Mouse (Mus musculus) G1E (cell line): ENCODE measurements at regions not wholly inside any gene's neighbourhood (a gene's known extent, or its start where the extent isn't known, plus 50 kb on each side); places are given as distances from the start of the nearest gene placed in this dataset.

Experiments
- ATAC-seq: 2 replicates; pipeline ENCODE4 v1.8.0; 2016; ENCODE audit warnings: mild to moderate bottlenecking; ENCODE audit not compliant: insufficient number of reproducible peaks, poor library complexity, low FRiP score, severe bottlenecking; ENCODE audit errors: extremely low read depth
- DNase-seq: peaks from one replicate; pipeline ENCODE4 v3.0.0; 2012; ENCODE audit warnings: low spot score
- H3K27me3 ChIP-seq: 2 replicates; pipeline ENCODE4 v1.6.1; 2012; ENCODE audit warnings: mild to moderate bottlenecking, low read length, inconsistent platforms; ENCODE audit not compliant: insufficient read depth
- H3K36me3 ChIP-seq: replicated peaks from 2 replicates; pipeline ENCODE3; 2012; ENCODE audit warnings: mild to moderate bottlenecking, inconsistent platforms
- H3K4me1 ChIP-seq: 2 replicates; pipeline ENCODE4 v1.6.1; 2012; ENCODE audit warnings: low read depth, low read length, inconsistent platforms, mixed read lengths; ENCODE audit not compliant: insufficient read depth
- H3K4me3 ChIP-seq: 2 replicates; pipeline ENCODE4 v1.5.1; 2012; ENCODE audit warnings: low read depth, mild to moderate bottlenecking, inconsistent platforms, low read length, moderate library complexity, mixed read lengths
- H3K9me3 ChIP-seq: replicated peaks from 2 replicates; pipeline ENCODE4 v1.6.1; 2012; ENCODE audit warnings: inconsistent platforms
- CTCF ChIP-seq: IDR thresholded peaks from 2 replicates; pipeline ENCODE4 v1.5.1; 2012; ENCODE audit warnings: low read depth, low read length, inconsistent platforms, mixed read lengths
- GATA1 ChIP-seq: IDR thresholded peaks from 2 replicates; pipeline ENCODE4 v1.6.1; 2012; ENCODE audit warnings: borderline replicate concordance, low read length, inconsistent platforms, mixed read lengths
- GATA2 ChIP-seq: IDR thresholded peaks from 2 replicates; pipeline ENCODE4 v1.6.1; 2012; ENCODE audit warnings: low read depth, low read length, inconsistent platforms, borderline replicate concordance
- POLR2AphosphoS5 ChIP-seq: IDR thresholded peaks from 2 replicates; pipeline ENCODE4 v1.6.1; 2012; ENCODE audit warnings: low read depth, low read length, inconsistent platforms; ENCODE audit not compliant: insufficient replicate concordance
- TAL1 ChIP-seq: conservative IDR thresholded peaks from 2 replicates; pipeline ENCODE4 v1.6.1; 2012; ENCODE audit warnings: low read depth, low read length, inconsistent platforms, mixed read lengths

DNA sequence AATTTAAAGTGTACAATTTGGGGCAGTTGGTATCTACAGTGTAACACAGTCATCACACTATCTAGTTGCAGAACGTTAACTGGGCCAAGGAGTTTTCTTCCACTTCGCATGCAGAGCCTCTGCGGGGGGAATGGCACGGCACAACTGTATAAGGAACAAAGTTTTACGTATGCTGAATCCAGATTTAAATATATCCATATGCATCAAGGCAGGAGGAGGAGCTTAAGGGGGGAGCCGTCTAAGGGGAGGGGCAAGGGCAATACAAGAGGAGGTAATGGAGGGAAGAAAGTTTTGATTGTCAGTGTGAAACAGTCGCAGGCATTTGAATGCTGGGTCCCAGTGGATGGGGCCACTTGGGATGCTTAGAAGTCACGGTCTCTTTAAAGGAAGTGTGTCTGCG, 68.6 kb upstream of the Foxk1 start:
- no peak overlapping the region for H3K4me3 ChIP-seq
- H3K27me3 ChIP-seq: no peaks in the 10 kb centered on the region
- ATAC-seq (no peak), DNase-seq (no peak)
- no peaks in the 10 kb centered on the region for H3K4me1 ChIP-seq
- H3K36me3 ChIP-seq: no peaks in the 10 kb centered on the region
- TF ChIP-seq CTCF (no peak), GATA1 (no peak), GATA2 (no peak), POLR2AphosphoS5 (no peak), TAL1 (no peak)
- H3K9me3 ChIP-seq: peaks cover 7% of the 10 kb centered on the region

DNA sequence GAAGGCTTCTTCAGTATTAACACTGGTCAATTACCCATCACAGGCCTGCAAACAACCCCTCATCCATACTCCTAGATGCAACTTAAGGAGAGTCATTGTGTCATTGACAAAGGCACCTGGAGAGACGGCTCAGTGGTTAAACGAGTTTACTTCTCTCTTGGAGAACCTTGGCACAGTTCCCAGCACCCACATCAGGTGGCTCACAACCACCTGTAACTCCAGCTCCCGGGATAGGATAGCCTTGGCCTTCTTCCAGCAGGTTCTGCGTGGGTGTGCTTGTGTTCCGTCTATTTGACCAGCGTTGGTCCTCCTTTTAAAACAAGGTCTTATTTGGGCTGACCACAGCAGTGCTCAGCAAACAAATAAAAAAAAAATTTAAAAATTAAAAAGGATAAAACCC, 63.9 kb upstream of the Foxk1 start:
- no peaks in the 10 kb centered on the region for H3K27me3 ChIP-seq
- H3K4me3 ChIP-seq: no peak overlapping the region
- DNase-seq (no peak), ATAC-seq (no peak)
- H3K9me3 ChIP-seq: peaks cover 3% of the 10 kb centered on the region; the same call in 1 of the 2 replicates
- no peaks in the 10 kb centered on the region for H3K36me3 ChIP-seq
- no peaks in the 10 kb centered on the region for H3K4me1 ChIP-seq
- TF ChIP-seq POLR2AphosphoS5 (no peak), GATA2 (no peak)

DNA sequence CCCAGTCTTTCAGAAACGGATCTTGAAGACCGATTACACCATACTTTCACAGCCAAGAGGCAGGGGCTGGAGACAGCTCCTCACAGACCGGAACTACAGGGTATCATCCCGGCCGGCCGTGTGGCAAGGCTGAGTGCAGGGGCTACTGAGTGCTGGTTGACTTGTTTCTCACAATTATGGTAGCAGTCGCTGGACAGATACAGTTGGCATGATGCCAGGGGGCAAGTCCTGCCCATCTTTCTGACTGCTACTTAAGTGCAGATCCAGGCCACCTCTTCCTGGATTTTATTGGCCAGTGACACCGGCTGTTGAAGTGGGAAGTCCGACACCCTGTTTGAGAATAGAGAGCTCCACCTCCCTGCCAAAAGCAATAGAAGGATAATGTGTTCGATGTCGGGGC, 63.2 kb upstream of the Foxk1 start:
- Histone ChIP-seq H3K4me1 (no peaks in the 10 kb centered on the region), H3K9me3 (peaks cover 3% of the 10 kb centered on the region; the same call in 1 of the 2 replicates), H3K36me3 (no peaks in the 10 kb centered on the region), H3K4me3 (no peak overlapping the region), H3K27me3 (no peaks in the 10 kb centered on the region)
- no peak for TF ChIP-seq CTCF
- no peak for TF ChIP-seq GATA1
- TF ChIP-seq TAL1: no peak
- no peak for TF ChIP-seq POLR2AphosphoS5
- TF ChIP-seq GATA2: no peak
- ATAC-seq: no peak
- DNase-seq: no peak

DNA sequence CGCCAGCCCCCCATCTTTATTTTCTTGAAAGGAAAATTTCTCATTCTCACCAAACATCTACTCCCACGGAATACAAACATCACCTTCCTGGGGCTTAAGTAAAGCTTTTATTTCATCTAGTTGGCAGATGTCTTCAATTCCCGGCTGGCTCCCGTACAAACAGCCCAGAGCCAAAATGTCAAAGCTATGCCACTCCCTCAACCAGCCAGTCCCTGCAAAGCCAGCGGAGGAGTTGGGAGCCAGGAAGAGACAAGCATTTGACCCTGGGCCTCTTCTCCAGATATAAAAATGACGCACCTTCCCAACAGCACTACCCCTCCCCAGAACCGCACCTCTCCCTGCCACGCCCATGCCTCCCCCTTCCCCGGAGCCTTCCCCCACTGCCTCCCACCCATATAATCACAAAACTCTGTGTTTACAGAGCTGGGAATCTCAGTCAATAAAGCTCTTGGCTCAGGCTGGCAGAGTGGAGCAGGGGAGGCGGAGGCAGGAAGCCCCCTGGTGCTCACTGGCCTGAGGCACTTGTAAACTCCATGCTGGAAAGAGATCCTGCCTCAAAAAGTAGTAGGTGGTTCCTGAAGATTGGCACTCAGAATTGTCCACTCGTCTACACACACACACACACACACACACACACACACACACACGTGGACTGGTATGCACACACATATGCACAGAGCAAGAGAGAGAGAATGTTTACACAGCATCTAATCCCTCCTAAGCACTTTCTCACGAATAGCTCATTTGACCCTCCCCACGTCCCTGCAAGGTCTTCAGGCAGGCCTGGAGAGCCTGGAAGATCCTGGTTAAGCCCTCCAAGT, 60.9 kb upstream of the Foxk1 start:
- TF ChIP-seq TAL1 (no peak), GATA2 (no peak), CTCF (no peak), POLR2AphosphoS5 (no peak), GATA1 (no peak)
- ATAC-seq: no peak

DNA sequence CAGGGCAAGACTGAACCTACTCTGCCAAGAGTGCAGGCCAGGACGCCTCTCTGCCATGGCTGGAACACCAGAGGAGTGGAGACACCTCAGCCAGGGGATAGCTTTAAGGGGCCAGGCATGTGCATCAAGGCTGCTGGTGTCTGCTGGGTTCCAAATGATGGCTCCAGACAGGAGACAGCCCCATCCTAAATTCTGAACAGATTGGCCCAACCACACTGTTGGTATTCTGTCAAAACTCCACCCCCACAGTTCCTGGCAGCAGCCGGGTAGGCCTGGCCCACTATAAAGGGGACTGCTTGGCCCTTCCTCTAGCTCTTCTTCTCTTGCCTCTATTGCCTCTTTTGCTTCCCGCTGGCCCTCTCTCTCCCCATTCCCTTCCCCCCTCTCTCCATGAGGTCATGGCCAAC, 60.3 kb upstream of the Foxk1 start:
- no peak for TF ChIP-seq POLR2AphosphoS5
- no peak for TF ChIP-seq CTCF
- TF ChIP-seq GATA1: no peak
- peaks cover 3% of the 10 kb centered on the region; the same call in 1 of the 2 replicates for H3K9me3 ChIP-seq
- no peaks in the 10 kb centered on the region for H3K27me3 ChIP-seq
- no peaks in the 10 kb centered on the region for H3K36me3 ChIP-seq
- no peaks in the 10 kb centered on the region for H3K4me1 ChIP-seq
- no peak overlapping the region for H3K4me3 ChIP-seq
- no peak for ATAC-seq
- no peak for DNase-seq

More for the DNA sequence above, 60.9 kb upstream of the Foxk1 start:
- Histone ChIP-seq H3K27me3 (no peaks in the 10 kb centered on the region), H3K9me3 (peaks cover 3% of the 10 kb centered on the region; the same call in 1 of the 2 replicates), H3K36me3 (no peaks in the 10 kb centered on the region), H3K4me3 (no peak overlapping the region), H3K4me1 (no peaks in the 10 kb centered on the region)
- DNase-seq: no peak

DNA sequence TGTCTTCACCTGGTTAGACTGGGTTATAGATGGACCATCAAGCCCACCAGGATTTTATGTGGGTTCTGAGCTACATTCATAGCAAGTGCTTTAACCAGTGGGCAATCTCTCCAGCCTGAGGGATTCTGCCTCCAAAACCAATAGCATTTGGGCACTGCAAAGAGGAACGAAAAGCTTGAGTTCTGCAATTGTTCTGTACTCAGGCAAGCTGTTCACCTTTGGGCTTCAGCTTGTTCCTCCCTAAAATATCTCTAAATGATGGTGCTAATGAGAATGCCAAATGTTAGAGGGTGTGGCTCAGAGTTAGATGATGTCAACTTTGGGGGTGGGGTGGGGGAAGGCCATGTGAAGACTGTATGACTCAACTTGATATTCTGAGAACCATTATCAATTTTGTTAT, 54.8 kb upstream of the Foxk1 start:
- Histone ChIP-seq H3K9me3 (no peaks in the 10 kb centered on the region), H3K4me1 (no peaks in the 10 kb centered on the region), H3K36me3 (no peaks in the 10 kb centered on the region), H3K4me3 (no peak overlapping the region), H3K27me3 (no peaks in the 10 kb centered on the region)
- no peak for ATAC-seq
- no peak for DNase-seq
- no peak for TF ChIP-seq GATA1
- no peak for TF ChIP-seq TAL1
- TF ChIP-seq GATA2: no peak
- no peak for TF ChIP-seq POLR2AphosphoS5
- TF ChIP-seq CTCF: no peak
